Mouse (Mus musculus): Measurements from ENCODE around the gene Adamts12. TPM values are rescaled to one million over a fixed set of nuclear protein-coding genes. Genes with fewer than 3 reads are reported as not detected.

The Adamts12 gene
- total and polyA plus RNA-seq, 2 experiments from 2014 or later = 0.58 to 5.4 TPM

GRCm38 (mm10) chr15:11355865-11356264 lies 291.3 kb downstream of the Adamts12 start:
- 55% methylated on average over 3 of the region's 3 CpGs for WGBS
- TF ChIP-seq CTCF (IDR thresholded peaks at IDR 0.05; ENCODE audit: low read depth) = no peak

GRCm38 (mm10) chr15:11357501-11357900 lies 292.9 kb downstream of the Adamts12 start:
- no peak for ATAC-seq

More at GRCm38 (mm10) chr15:11355865-11356264, 291.3 kb downstream of the Adamts12 start:
- no peak for ATAC-seq
- H3K9ac ChIP-seq = no peak overlapping the region
- H3K4me3 ChIP-seq (ENCODE audit: low read depth, low read length) = no peak overlapping the region
- no peaks in the 10 kb centered on the region for H3K36me3 ChIP-seq (ENCODE audit: insufficient read depth)
- H3K27ac ChIP-seq (ENCODE audit: low read depth, low read length) = no peak overlapping the region
- no peaks in the 10 kb centered on the region for H3K4me1 ChIP-seq (ENCODE audit: insufficient read depth)
- no peak for DNase-seq
- H3K9me3 ChIP-seq (ENCODE audit: low read length) = no peaks in the 10 kb centered on the region
- H3K27me3 ChIP-seq (ENCODE audit: insufficient read depth, low read length) = no peaks in the 10 kb centered on the region
- no peak overlapping the region for H3K4me2 ChIP-seq (ENCODE audit: low read depth)

DNA sequence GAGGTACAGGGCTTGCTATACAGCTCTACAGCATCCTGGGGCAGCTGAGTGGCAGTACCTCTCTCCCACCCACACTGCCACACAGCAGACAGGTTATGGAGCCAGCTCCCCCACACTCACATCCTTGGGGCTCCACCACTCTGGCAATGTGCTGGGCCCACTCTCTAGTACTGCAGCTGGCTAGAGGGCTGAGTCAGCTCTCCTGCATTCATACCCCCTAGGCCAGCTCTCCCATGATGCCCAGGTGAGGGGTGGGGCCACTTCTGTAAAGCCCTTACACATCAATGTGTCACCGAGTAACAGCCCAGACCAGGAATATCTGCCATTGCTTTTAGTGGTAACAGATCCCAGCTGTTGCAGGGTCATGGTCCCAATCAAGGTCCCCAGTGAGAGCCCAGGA lies 296.3 kb downstream of the Adamts12 start:
- Histone ChIP-seq H3K9me3 (ENCODE audit: low read length) (no peaks in the 10 kb centered on the region), H3K36me3 (ENCODE audit: insufficient read depth) (no peaks in the 10 kb centered on the region), H3K4me2 (ENCODE audit: low read depth) (no peak overlapping the region), H3K4me3 (ENCODE audit: low read depth, low read length) (no peak overlapping the region), H3K9ac (no peak overlapping the region), H3K4me1 (ENCODE audit: insufficient read depth) (no peaks in the 10 kb centered on the region), H3K27ac (ENCODE audit: low read depth, low read length) (no peak overlapping the region), H3K27me3 (ENCODE audit: insufficient read depth, low read length) (no peaks in the 10 kb centered on the region)
- 95% methylated on average over 1 of the region's 1 CpGs for WGBS
- ATAC-seq (no peak), DNase-seq (no peak)
- no peak for TF ChIP-seq CTCF (IDR thresholded peaks at IDR 0.05; ENCODE audit: low read depth)

More at GRCm38 (mm10) chr15:11357501-11357900, 292.9 kb downstream of the Adamts12 start:
- no peak for DNase-seq
- Histone ChIP-seq H3K4me1 (ENCODE audit: insufficient read depth) (no peaks in the 10 kb centered on the region), H3K27me3 (ENCODE audit: insufficient read depth, low read length) (no peaks in the 10 kb centered on the region), H3K9me3 (ENCODE audit: low read length) (no peaks in the 10 kb centered on the region), H3K27ac (ENCODE audit: low read depth, low read length) (no peak overlapping the region), H3K9ac (no peak overlapping the region), H3K36me3 (ENCODE audit: insufficient read depth) (no peaks in the 10 kb centered on the region), H3K4me2 (ENCODE audit: low read depth) (no peak overlapping the region), H3K4me3 (ENCODE audit: low read depth, low read length) (no peak overlapping the region)
- WGBS = 96% methylated on average over 2 of the region's 2 CpGs
- no peak for TF ChIP-seq CTCF (IDR thresholded peaks at IDR 0.05; ENCODE audit: low read depth)

- Histone ChIP-seq H3K4me2 (ENCODE audit: low read depth) (no peak overlapping the region), H3K4me3 (ENCODE audit: low read depth, low read length) (no peak overlapping the region), H3K27ac (ENCODE audit: low read depth, low read length) (no peak overlapping the region), H3K9ac (no peak overlapping the region), H3K4me1 (ENCODE audit: insufficient read depth) (no peaks in the 10 kb centered on the region), H3K36me3 (ENCODE audit: insufficient read depth) (no peaks in the 10 kb centered on the region), H3K27me3 (ENCODE audit: insufficient read depth, low read length) (no peaks in the 10 kb centered on the region), H3K9me3 (ENCODE audit: low read length) (no peaks in the 10 kb centered on the region)
- ATAC-seq = no peak
- no peak for TF ChIP-seq CTCF (IDR thresholded peaks at IDR 0.05; ENCODE audit: low read depth)
- DNase-seq = no peak
- 82% methylated on average over 5 of the region's 5 CpGs for WGBS
Observed at GRCm38 (mm10) chr15:11361824-11362223, 297.2 kb downstream of the Adamts12 start.

GRCm38 (mm10) chr15:11364112-11364511 lies 299.5 kb downstream of the Adamts12 start:
- Histone ChIP-seq H3K4me2 (ENCODE audit: low read depth) (no peak overlapping the region), H3K4me3 (ENCODE audit: low read depth, low read length) (no peak overlapping the region), H3K27ac (ENCODE audit: low read depth, low read length) (no peak overlapping the region), H3K9me3 (ENCODE audit: low read length) (no peaks in the 10 kb centered on the region), H3K4me1 (ENCODE audit: insufficient read depth) (no peaks in the 10 kb centered on the region), H3K9ac (no peak overlapping the region), H3K36me3 (ENCODE audit: insufficient read depth) (no peaks in the 10 kb centered on the region), H3K27me3 (ENCODE audit: insufficient read depth, low read length) (no peaks in the 10 kb centered on the region)
- DNase-seq = no peak
- 11% methylated on average over 2 of the region's 2 CpGs for WGBS
- ATAC-seq = peak; percentile 55
- no peak for TF ChIP-seq CTCF (IDR thresholded peaks at IDR 0.05; ENCODE audit: low read depth)

DNA sequence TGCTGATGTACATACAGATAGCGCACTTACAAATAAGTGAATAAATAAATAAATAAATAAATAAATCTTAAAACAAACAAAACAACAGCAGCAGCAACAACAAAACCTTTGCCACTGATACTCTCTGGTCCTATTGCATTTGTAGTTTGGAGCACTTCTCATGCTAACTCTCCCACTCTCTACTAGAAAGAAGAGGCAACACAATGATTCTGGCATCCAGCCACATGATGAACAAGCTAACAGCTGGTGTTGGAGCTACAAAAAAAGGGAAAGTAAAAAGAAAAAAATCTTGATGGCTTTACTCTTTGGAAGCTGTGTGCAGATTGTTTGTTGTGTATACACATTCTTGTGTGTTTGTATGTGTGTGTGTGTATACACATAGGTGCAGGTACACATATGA lies 300.2 kb downstream of the Adamts12 start:
- H3K4me2 ChIP-seq (ENCODE audit: low read depth) = no peak overlapping the region
- no peaks in the 10 kb centered on the region for H3K9me3 ChIP-seq (ENCODE audit: low read length)
- no peaks in the 10 kb centered on the region for H3K36me3 ChIP-seq (ENCODE audit: insufficient read depth)
- TF ChIP-seq CTCF (IDR thresholded peaks at IDR 0.05; ENCODE audit: low read depth) = no peak
- WGBS = 94% methylated on average over 1 of the region's 1 CpGs
- ATAC-seq (peak; percentile 51), DNase-seq (peak; percentile 69)
- no peak overlapping the region for H3K9ac ChIP-seq
- H3K4me3 ChIP-seq (ENCODE audit: low read depth, low read length) = no peak overlapping the region
- H3K27ac ChIP-seq (ENCODE audit: low read depth, low read length) = no peak overlapping the region
- no peaks in the 10 kb centered on the region for H3K27me3 ChIP-seq (ENCODE audit: insufficient read depth, low read length)
- H3K4me1 ChIP-seq (ENCODE audit: insufficient read depth) = no peaks in the 10 kb centered on the region

- H3K4me1 ChIP-seq (ENCODE audit: insufficient read depth) = no peaks in the 10 kb centered on the region
- no peak overlapping the region for H3K9ac ChIP-seq
- DNase-seq (no peak), ATAC-seq (no peak)
- 76% methylated on average over 3 of the region's 3 CpGs for WGBS
- H3K4me2 ChIP-seq (ENCODE audit: low read depth) = no peak overlapping the region
- no peaks in the 10 kb centered on the region for H3K9me3 ChIP-seq (ENCODE audit: low read length)
- H3K27ac ChIP-seq (ENCODE audit: low read depth, low read length) = no peak overlapping the region
- no peak for TF ChIP-seq CTCF (IDR thresholded peaks at IDR 0.05; ENCODE audit: low read depth)
- no peaks in the 10 kb centered on the region for H3K27me3 ChIP-seq (ENCODE audit: insufficient read depth, low read length)
- no peaks in the 10 kb centered on the region for H3K36me3 ChIP-seq (ENCODE audit: insufficient read depth)
- no peak overlapping the region for H3K4me3 ChIP-seq (ENCODE audit: low read depth, low read length)
Observed at GRCm38 (mm10) chr15:11369572-11369971, 305.0 kb downstream of the Adamts12 start.
